Mouse (Mus musculus) lung, embryonic 14.5 days (tissue): ENCODE measurements at regions not wholly inside any gene's neighbourhood (a gene's known extent, or its start where the extent isn't known, plus 50 kb on each side); places are given as distances from the start of the nearest gene placed in this dataset.
"Not testable (repeated sequence)": the region's sequence is repeated elsewhere in the genome, so short reads cannot be mapped to it uniquely, and the experiment has no call there.

Experiments
- ATAC-seq: fragments of 200-750 bp; cut with Nextera tagmentation; 2 replicates; pipeline ENCODE4 v1.8.0; 2017; ENCODE audit warnings: mild to moderate bottlenecking, moderate TSS enrichment, moderate library complexity; ENCODE audit not compliant: insufficient read depth
- DNase-seq: peaks from one replicate; pipeline ENCODE4 v3.0.0-alpha.2; 2015
- H3K27ac ChIP-seq: fragments of 300-500 bp; sonication (generic); 2 replicates; pipeline ENCODE4 v1.5.1; 2014; ENCODE audit warnings: low read depth, mild to moderate bottlenecking, moderate library complexity
- H3K27me3 ChIP-seq: fragments of 300-500 bp; sonication (generic); 2 replicates; pipeline ENCODE4 v1.6.1; 2014; ENCODE audit warnings: low read length, control low read depth; ENCODE audit not compliant: insufficient read depth
- H3K36me3 ChIP-seq: fragments of 300-500 bp; sonication (generic); 2 replicates; pipeline ENCODE4 v1.6.1; 2014; ENCODE audit warnings: control low read depth; ENCODE audit not compliant: insufficient read depth
- H3K4me1 ChIP-seq: fragments of 300-500 bp; sonication (generic); 2 replicates; pipeline ENCODE4 v1.6.1; 2014; ENCODE audit warnings: antibody characterized with exemption, control low read depth; ENCODE audit not compliant: insufficient read depth
- H3K4me2 ChIP-seq: fragments of 300-500 bp; sonication (generic); 2 replicates; pipeline ENCODE4 v1.6.1; 2014; ENCODE audit warnings: mild to moderate bottlenecking
- H3K4me3 ChIP-seq: fragments of 300-500 bp; sonication (generic); 2 replicates; pipeline ENCODE4 v1.5.1; 2014; ENCODE audit warnings: low read depth, low read length
- H3K9ac ChIP-seq: fragments of 300-500 bp; sonication (generic); 2 replicates; pipeline ENCODE4 v1.6.1; 2014
- H3K9me3 ChIP-seq: fragments of 300-500 bp; sonication (generic); 2 replicates; pipeline ENCODE4 v1.6.1; 2016; ENCODE audit warnings: low read depth, low read length, control low read depth
- WGBS: fragments of 180-500 bp; shearing (Covaris S2); extraction: QIAGEN DNeasy Blood & Tissue Kit; methylation state at CpG from one replicate; pipeline ENCODE4 v1.1.7; 2014; 5-methylcytosine and 5-hydroxymethylcytosine counted together

GRCm38 (mm10) chr14:53318512-53319309 is 823.2 kb upstream of the Olfr1507 start:
- H3K27me3 ChIP-seq, H3K4me1 ChIP-seq, ATAC-seq, H3K27ac ChIP-seq, H3K4me2 ChIP-seq, H3K9ac ChIP-seq, H3K4me3 ChIP-seq, H3K36me3 ChIP-seq, DNase-seq, H3K9me3 ChIP-seq: not testable (repeated sequence)
- no CpG with 5 or more reads among the region's 9 CpGs for WGBS

- not testable (repeated sequence) for H3K4me2 ChIP-seq, ATAC-seq, H3K27ac ChIP-seq, DNase-seq, H3K27me3 ChIP-seq, H3K4me3 ChIP-seq, H3K9me3 ChIP-seq, H3K4me1 ChIP-seq, H3K9ac ChIP-seq, H3K36me3 ChIP-seq
- WGBS = 29% methylated on average over 1 of the region's 1 CpGs
Measured at GRCm38 (mm10) chr14:53312490-53312889, 816.9 kb upstream of the Olfr1507 start.

- not testable (repeated sequence) for H3K4me1 ChIP-seq, H3K36me3 ChIP-seq, H3K9ac ChIP-seq, DNase-seq, H3K27ac ChIP-seq, H3K9me3 ChIP-seq, H3K4me3 ChIP-seq, H3K4me2 ChIP-seq, ATAC-seq, H3K27me3 ChIP-seq
- no CpG with 5 or more reads among the region's 3 CpGs for WGBS
Measured at GRCm38 (mm10) chr14:53303179-53303578, 807.6 kb upstream of the Olfr1507 start.

- DNase-seq, H3K4me1 ChIP-seq, H3K4me2 ChIP-seq, H3K27ac ChIP-seq, H3K27me3 ChIP-seq, H3K4me3 ChIP-seq, ATAC-seq, H3K9ac ChIP-seq, H3K36me3 ChIP-seq, H3K9me3 ChIP-seq: not testable (repeated sequence)
- no CpG with 5 or more reads among the region's 3 CpGs for WGBS
Measured at GRCm38 (mm10) chr14:53302491-53302829, 806.9 kb upstream of the Olfr1507 start.

GRCm38 (mm10) chr14:53301722-53302490 is 806.4 kb upstream of the Olfr1507 start:
- not testable (repeated sequence) for ATAC-seq, H3K27ac ChIP-seq, H3K9me3 ChIP-seq

GRCm38 (mm10) chr14:53301110-53301509 is 805.6 kb upstream of the Olfr1507 start:
- H3K27me3 ChIP-seq, DNase-seq, H3K4me3 ChIP-seq, H3K9me3 ChIP-seq, H3K27ac ChIP-seq, H3K9ac ChIP-seq, H3K4me1 ChIP-seq, H3K4me2 ChIP-seq, ATAC-seq, H3K36me3 ChIP-seq: not testable (repeated sequence)
- WGBS = 71% methylated on average over 1 of the region's 1 CpGs

More at GRCm38 (mm10) chr14:53301722-53302490, 806.4 kb upstream of the Olfr1507 start:
- not testable (repeated sequence) for H3K9ac ChIP-seq, H3K36me3 ChIP-seq, H3K4me3 ChIP-seq, DNase-seq, H3K27me3 ChIP-seq, H3K4me1 ChIP-seq, H3K4me2 ChIP-seq
- WGBS = no CpG with 5 or more reads among the region's 11 CpGs

GRCm38 (mm10) chr14:53299735-53300134 is 804.2 kb upstream of the Olfr1507 start:
- H3K4me1 ChIP-seq, H3K4me2 ChIP-seq, DNase-seq, H3K9ac ChIP-seq, H3K27me3 ChIP-seq, H3K27ac ChIP-seq, H3K4me3 ChIP-seq, H3K36me3 ChIP-seq, ATAC-seq, H3K9me3 ChIP-seq: not testable (repeated sequence)
- WGBS = no CpG with 5 or more reads among the region's 5 CpGs

- H3K4me1 ChIP-seq, H3K4me3 ChIP-seq, H3K9ac ChIP-seq, H3K27ac ChIP-seq, DNase-seq, H3K27me3 ChIP-seq, H3K4me2 ChIP-seq, H3K36me3 ChIP-seq, H3K9me3 ChIP-seq: not testable (repeated sequence)
- ATAC-seq = peak; percentile 38; the same call in 1 of the 2 replicates
- WGBS = no CpG with 5 or more reads among the region's 12 CpGs
Measured at GRCm38 (mm10) chr14:53283350-53284141, 788.0 kb upstream of the Olfr1507 start.

GRCm38 (mm10) chr14:53273218-53273617 is 777.7 kb upstream of the Olfr1507 start:
- H3K9me3 ChIP-seq, H3K27me3 ChIP-seq, H3K4me2 ChIP-seq, ATAC-seq, H3K4me1 ChIP-seq, H3K4me3 ChIP-seq, H3K9ac ChIP-seq, H3K27ac ChIP-seq, H3K36me3 ChIP-seq, DNase-seq: not testable (repeated sequence)
- WGBS = 83% methylated on average over 3 of the region's 4 CpGs

- not testable (repeated sequence) for H3K4me3 ChIP-seq, H3K9ac ChIP-seq, DNase-seq, ATAC-seq, H3K36me3 ChIP-seq, H3K4me2 ChIP-seq, H3K27ac ChIP-seq, H3K27me3 ChIP-seq, H3K9me3 ChIP-seq, H3K4me1 ChIP-seq
- 74% methylated on average over 2 of the region's 2 CpGs for WGBS
Measured at GRCm38 (mm10) chr14:53267693-53268092, 772.1 kb upstream of the Olfr1507 start.
